In the genomic region with DNA sequence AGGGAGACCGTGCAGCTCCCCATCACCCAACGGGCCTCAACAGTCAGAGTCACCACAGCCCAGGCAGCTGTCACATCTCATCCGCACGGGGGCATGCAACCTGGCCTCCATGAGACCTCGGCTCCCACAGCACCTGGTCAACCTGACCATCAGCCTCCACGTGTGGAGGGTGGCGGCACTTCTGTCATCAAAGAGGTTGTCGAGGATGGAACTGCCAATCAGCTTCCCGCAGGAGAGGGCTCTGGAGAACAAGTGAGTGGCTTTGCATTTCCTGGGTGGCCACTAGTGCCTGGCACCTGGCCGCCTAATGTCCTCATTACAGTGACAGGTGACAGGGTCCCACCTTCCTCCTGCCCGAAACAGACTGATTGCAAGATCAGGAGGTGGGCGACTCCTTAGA, we compare ENCODE assay signal across 15 mouse cellular contexts.
"Had no signal": no experiment of that assay in that cellular context is flagged by ENCODE, and none has a peak within 500 bp of the region (broad histone marks: within the 10 kb centered on the region; RNA-seq: fewer than 3 reads in every experiment).

No protein-coding gene starts in this region.

- H3K36me3 ChIP-seq: midbrain, embryonic 15.5 days had no signal

- DNase-seq: lung, embryonic 14.5 days; right cerebral cortex, postnatal 14 days; thymus, adult 2 months; thymus, postnatal 25 days; thymus, postnatal 4 days had no signal

- H3K9ac ChIP-seq: liver, embryonic 12.5 days; liver, embryonic 14.5 days; lung, embryonic 14.5 days; midbrain, embryonic 13.5 days; midbrain, embryonic 15.5 days; neural tube, embryonic 12.5 days; stomach, embryonic 15.5 days had no signal

- ATAC-seq: liver, embryonic 12.5 days; midbrain, embryonic 13.5 days; midbrain, embryonic 15.5 days had no signal

- H3K4me1 ChIP-seq: midbrain, embryonic 15.5 days had no signal

- H3K27me3 ChIP-seq: liver, embryonic 12.5 days; midbrain, embryonic 13.5 days; midbrain, embryonic 15.5 days; neural tube, embryonic 12.5 days; stomach, embryonic 15.5 days had no signal

- H3K4me3 ChIP-seq: liver, embryonic 12.5 days; megakaryocyte, embryonic 14.5 days; midbrain, embryonic 13.5 days; midbrain, embryonic 15.5 days; neural tube, embryonic 12.5 days; stomach, embryonic 15.5 days had no signal

- H3K4me2 ChIP-seq: liver, embryonic 12.5 days; lung, embryonic 14.5 days; midbrain, embryonic 11.5 days; midbrain, embryonic 13.5 days; midbrain, embryonic 15.5 days; neural tube, embryonic 12.5 days; stomach, embryonic 15.5 days had no signal

- H3K27ac ChIP-seq: liver, embryonic 12.5 days; liver, embryonic 14.5 days; macrophage; midbrain, embryonic 13.5 days; midbrain, embryonic 15.5 days; neural tube, embryonic 12.5 days; stomach, embryonic 15.5 days; stomach, postnatal 0 days had no signal

- H3K9me3 ChIP-seq: liver, embryonic 12.5 days; midbrain, embryonic 13.5 days; midbrain, embryonic 15.5 days; neural tube, embryonic 12.5 days; stomach, embryonic 15.5 days had no signal
